Mouse (Mus musculus) limb, embryonic 14.5 days (tissue): ENCODE data around the gene Amot. TPM values are rescaled to one million over a fixed set of nuclear protein-coding genes. Genes with fewer than 3 reads are reported as not detected.
A peak's percentile ranks its signal among the peaks of the same experiment; 100 is the strongest.

Source experiments
- ATAC-seq: fragments of 200-750 bp; cut with Nextera tagmentation; 2 replicates; pipeline ENCODE4 v1.8.0; 2017; ENCODE audit warnings: low read depth, moderate number of reproducible peaks, moderate TSS enrichment; ENCODE audit not compliant: low FRiP score
- DNase-seq: peaks from one replicate; pipeline ENCODE4 v3.0.0-alpha.2; 2015; ENCODE audit warnings: low spot score
- H3K27ac ChIP-seq: fragments of 300-500 bp; sonication (generic); replicated peaks from 2 replicates; pipeline ENCODE4 v1.5.1; 2014; ENCODE audit warnings: low read depth, mild to moderate bottlenecking, low read length, moderate library complexity, mixed read lengths
- H3K27me3 ChIP-seq: fragments of 300-500 bp; sonication (generic); 2 replicates; pipeline ENCODE4 v1.6.1; 2014; ENCODE audit warnings: low read length, mixed read lengths; ENCODE audit not compliant: control insufficient read depth, insufficient read depth
- H3K36me3 ChIP-seq: fragments of 300-500 bp; sonication (generic); 2 replicates; pipeline ENCODE4 v1.6.1; 2014; ENCODE audit warnings: mild to moderate bottlenecking, low read length, moderate library complexity, mixed read lengths; ENCODE audit not compliant: control insufficient read depth, insufficient read depth
- H3K4me1 ChIP-seq: fragments of 300-500 bp; sonication (generic); 2 replicates; pipeline ENCODE4 v1.6.1; 2014; ENCODE audit warnings: antibody characterized with exemption, low read length, mixed read lengths; ENCODE audit not compliant: control insufficient read depth, insufficient read depth
- H3K4me2 ChIP-seq: fragments of 300-500 bp; sonication (generic); replicated peaks from 2 replicates; pipeline ENCODE4 v1.6.1; 2014; ENCODE audit warnings: low read depth, mild to moderate bottlenecking, low read length, moderate library complexity; ENCODE audit not compliant: severe bottlenecking
- H3K4me3 ChIP-seq: fragments of 300-500 bp; sonication (generic); replicated peaks from 2 replicates; pipeline ENCODE4 v1.5.1; 2014; ENCODE audit warnings: low read length
- H3K9ac ChIP-seq: fragments of 300-500 bp; sonication (generic); 2 replicates; pipeline ENCODE4 v1.6.1; 2014; ENCODE audit warnings: mild to moderate bottlenecking, low read depth, low read length, moderate library complexity; ENCODE audit not compliant: severe bottlenecking
- H3K9me3 ChIP-seq: fragments of 300-500 bp; sonication (generic); 2 replicates; pipeline ENCODE4 v1.6.1; 2016; ENCODE audit warnings: low read length; ENCODE audit not compliant: control insufficient read depth
- POLR2A ChIP-seq: fragments of 200-500 bp; IDR thresholded peaks from 2 replicates; pipeline ENCODE4 v1.8.0; 2012; ENCODE audit warnings: inconsistent platforms, mild to moderate bottlenecking, moderate library complexity, borderline replicate concordance; ENCODE audit not compliant: insufficient read depth, insufficient read length; ENCODE audit errors: extremely low read depth
- WGBS: fragments of 180-500 bp; shearing (Covaris S2); extraction: QIAGEN DNeasy Blood & Tissue Kit; methylation state at CpG from one replicate; pipeline ENCODE4 v1.1.7; 2014; 5-methylcytosine and 5-hydroxymethylcytosine counted together
- polyA plus RNA-seq, 2 experiments: library from polyadenylated mRNA; depleted of rRNA in 1 of 2; stranded (reverse) in 1 of 2; unstranded in 1 of 2; fragments of >200 nt; fragmentation: Nextera tagmentation in 1 of 2; extraction: Ambion mirVana in 1 of 2; gene quantifications; 2 replicates each; pipeline versions ENCODE4 v1.2.1 to v1.2.3; 2012 to 2014

The Amot gene
- polyA plus RNA-seq, 2 experiments: 29.7 to 54.0 TPM

GRCm38 (mm10) chrX:145501666-145502355 lies 3.2 kb downstream of the Amot start:
- no peak overlapping the region for H3K27ac ChIP-seq
- peak overlapping the region; percentile 12; the same call in 1 of the 2 replicates for H3K9ac ChIP-seq
- ATAC-seq (no peak), DNase-seq (no peak)
- WGBS: 55% methylated on average over 8 of the region's 8 CpGs
- no peaks in the 10 kb centered on the region for H3K27me3 ChIP-seq
- H3K9me3 ChIP-seq: no peaks in the 10 kb centered on the region
- peak overlapping the region; percentile 22; the same call in 1 of the 2 replicates for H3K4me2 ChIP-seq
- no peak for TF ChIP-seq POLR2A
- peaks cover 6% of the 10 kb centered on the region for H3K4me1 ChIP-seq
- peak overlapping the region; percentile 13; the same call in 1 of the 2 replicates for H3K4me3 ChIP-seq
- H3K36me3 ChIP-seq: no peaks in the 10 kb centered on the region

GRCm38 (mm10) chrX:145499101-145499500 lies 5.9 kb downstream of the Amot start:
- Histone ChIP-seq H3K27me3 (no peaks in the 10 kb centered on the region), H3K36me3 (no peaks in the 10 kb centered on the region), H3K27ac (no peak overlapping the region), H3K9ac (no peak overlapping the region), H3K4me1 (peaks cover 6% of the 10 kb centered on the region; the same call in 1 of the 2 replicates), H3K4me3 (no peak overlapping the region), H3K9me3 (no peaks in the 10 kb centered on the region), H3K4me2 (no peak overlapping the region)
- DNase-seq (peak; percentile 52), ATAC-seq (peak; percentile 35; the same call in 1 of the 2 replicates)
- 43% methylated on average over 2 of the region's 2 CpGs for WGBS
- TF ChIP-seq POLR2A: no peak

- H3K9ac ChIP-seq: no peak overlapping the region
- no peak overlapping the region for H3K27ac ChIP-seq
- no peaks in the 10 kb centered on the region for H3K9me3 ChIP-seq
- TF ChIP-seq POLR2A: no peak
- no peak overlapping the region for H3K4me3 ChIP-seq
- no peak overlapping the region for H3K4me2 ChIP-seq
- DNase-seq: peak; percentile 50
- H3K4me1 ChIP-seq: peaks cover 6% of the 10 kb centered on the region; the same call in 1 of the 2 replicates
- H3K27me3 ChIP-seq: no peaks in the 10 kb centered on the region
- 31% methylated on average over 4 of the region's 4 CpGs for WGBS
- H3K36me3 ChIP-seq: no peaks in the 10 kb centered on the region
- ATAC-seq: peak; percentile 60; the same call in 1 of the 2 replicates
Measured at GRCm38 (mm10) chrX:145498691-145499090, 6.3 kb downstream of the Amot start.

- no peak overlapping the region for H3K9ac ChIP-seq
- no peaks in the 10 kb centered on the region for H3K27me3 ChIP-seq
- H3K36me3 ChIP-seq: no peaks in the 10 kb centered on the region
- 74% methylated on average over 6 of the region's 6 CpGs for WGBS
- H3K4me2 ChIP-seq: no peak overlapping the region
- H3K4me3 ChIP-seq: no peak overlapping the region
- H3K9me3 ChIP-seq: no peaks in the 10 kb centered on the region
- no peak overlapping the region for H3K27ac ChIP-seq
- H3K4me1 ChIP-seq: peaks cover 6% of the 10 kb centered on the region; the same call in 1 of the 2 replicates
- DNase-seq (no peak), ATAC-seq (no peak)
- no peak for TF ChIP-seq POLR2A
Measured at GRCm38 (mm10) chrX:145497486-145497885, 7.5 kb downstream of the Amot start.

GRCm38 (mm10) chrX:145495381-145495780 lies 9.6 kb downstream of the Amot start:
- H3K4me3 ChIP-seq: no peak overlapping the region
- DNase-seq (no peak), ATAC-seq (no peak)
- no peaks in the 10 kb centered on the region for H3K27me3 ChIP-seq
- 78% methylated on average over 4 of the region's 4 CpGs for WGBS
- H3K27ac ChIP-seq: no peak overlapping the region
- no peaks in the 10 kb centered on the region for H3K36me3 ChIP-seq
- TF ChIP-seq POLR2A: no peak
- peaks cover 9% of the 10 kb centered on the region for H3K4me1 ChIP-seq
- H3K4me2 ChIP-seq: no peak overlapping the region
- no peak overlapping the region for H3K9ac ChIP-seq
- H3K9me3 ChIP-seq: no peaks in the 10 kb centered on the region
